Mouse (Mus musculus) heart, adult 18-20 months (tissue): ENCODE results near the gene Gfi1. TPM values are rescaled to one million over a fixed set of nuclear protein-coding genes. Genes with fewer than 3 reads are reported as not detected.

Experiments
- total RNA-seq, 2 experiments: library from RNA; stranded (reverse); gene quantifications; 2 replicates each; pipeline ENCODE4 v1.2.3; 2021

Gfi1 gene
- total RNA-seq, 2 experiments from 2014 or later, result 0.30 to 0.31 TPM

Other genes with a start within 250 kb of the Gfi1 start
- gene Gm42669, start 218.4 kb downstream of the Gfi1 start, total RNA-seq, result not detected
- gene 1700028K03Rik, start 191.3 kb downstream of the Gfi1 start, total RNA-seq, result not detected
- 1 to 10 TPM; 6.8 to 9.6 TPM for gene Rpap2, start 128.7 kb downstream of the Gfi1 start, total RNA-seq
- 1 to 10 TPM; 3.8 to 4.2 TPM for gene Glmn, start 128.1 kb downstream of the Gfi1 start, total RNA-seq
- not detected for gene Ube2d2b, start 104.1 kb upstream of the Gfi1 start, total RNA-seq
- 10 to 100 TPM; 18.4 to 18.9 TPM for gene Evi5, start 149.1 kb upstream of the Gfi1 start, total RNA-seq
- gene Rpl5, start 174.5 kb upstream of the Gfi1 start, total RNA-seq, result 10 to 100 TPM; 28.2 to 32.2 TPM